Mouse (Mus musculus) MEL (cell line): ENCODE measurements around the gene Srgap3. TPM values are rescaled to one million over a fixed set of nuclear protein-coding genes. Genes with fewer than 3 reads are reported as not detected.
A peak's percentile ranks its signal among the peaks of the same experiment; 100 is the strongest.

Experiments used
- DNase-seq: peaks from one replicate; pipeline ENCODE4 v3.0.0; 2011; ENCODE audit warnings: low read depth, low spot score
- H3K27ac ChIP-seq: 2 replicates; pipeline ENCODE4 v1.5.1; 2012; ENCODE audit warnings: low read depth, mild to moderate bottlenecking, control low read depth, low read length, moderate library complexity; ENCODE audit not compliant: control insufficient read depth
- H3K27me3 ChIP-seq, 2 experiments: fragments of 150-350 bp in 1 of 2; sonication (generic) in 1 of 2; 2 replicates each; pipeline ENCODE4 v1.6.1; 2012; ENCODE audit warnings: low read length in 2 of 2, mild to moderate bottlenecking in 2 of 2, improper control_type of control experiment in 1 of 2, moderate library complexity in 1 of 2; ENCODE audit not compliant: insufficient read depth in 2 of 2, control insufficient read depth in 1 of 2
- H3K36me3 ChIP-seq, 2 experiments: 2 replicates each; pipeline ENCODE4 v1.6.1; 2012 to 2014; ENCODE audit warnings: low read length in 2 of 2, improper control_type of control experiment in 1 of 2, inconsistent platforms in 1 of 2, mild to moderate bottlenecking in 1 of 2; ENCODE audit not compliant: insufficient read depth in 2 of 2, control insufficient read depth in 1 of 2
- H3K4me1 ChIP-seq, 2 experiments: fragments of 150-350 bp in 1 of 2; sonication (generic) in 1 of 2; 2 replicates each; pipeline ENCODE4 v1.6.1; 2012; ENCODE audit warnings: low read length in 2 of 2, improper control_type of control experiment in 1 of 2, mild to moderate bottlenecking in 1 of 2; ENCODE audit not compliant: insufficient read depth in 2 of 2, control insufficient read depth in 1 of 2
- H3K4me3 ChIP-seq, 2 experiments: fragments of 150-350 bp in 1 of 2; sonication (generic) in 1 of 2; 2 replicates each; pipeline ENCODE4 v1.5.1; 2012; ENCODE audit warnings: low read depth in 2 of 2, low read length in 2 of 2, mild to moderate bottlenecking in 2 of 2, moderate library complexity in 2 of 2, control low read depth in 1 of 2, improper control_type of control experiment in 1 of 2; ENCODE audit not compliant: control insufficient read depth in 1 of 2, insufficient read depth in 1 of 2
- H3K79me2 ChIP-seq: 2 replicates; pipeline ENCODE4 v1.6.1; 2012; ENCODE audit warnings: mild to moderate bottlenecking, low read length, moderate library complexity; ENCODE audit not compliant: control insufficient read depth, poor library complexity, insufficient read depth
- H3K9ac ChIP-seq: 2 replicates; pipeline ENCODE4 v1.6.1; 2012; ENCODE audit warnings: low read depth, mild to moderate bottlenecking, control low read depth, low read length, moderate library complexity; ENCODE audit not compliant: control insufficient read depth, poor library complexity, severe bottlenecking
- H3K9me3 ChIP-seq: fragments of 150-350 bp; sonication (generic); replicated peaks from 2 replicates; pipeline ENCODE4 v1.6.1; 2012; ENCODE audit warnings: mild to moderate bottlenecking, low read length, improper control_type of control experiment, moderate library complexity; ENCODE audit not compliant: insufficient read depth
- CTCF ChIP-seq, 3 experiments: IDR thresholded peaks in 2 of 3; conservative IDR thresholded peaks in 1 of 3; 2 replicates each; pipeline ENCODE4 v1.5.1; 2011 to 2012; ENCODE audit warnings: low read length in 3 of 3, low read depth in 2 of 3, mild to moderate bottlenecking in 2 of 3, improper control_type of control experiment in 1 of 3, inconsistent platforms in 1 of 3, mixed read lengths in 1 of 3, moderate library complexity in 1 of 3; ENCODE audit not compliant: control insufficient read depth in 1 of 3, insufficient read depth in 1 of 3, poor library complexity in 1 of 3, severe bottlenecking in 1 of 3
- EP300 ChIP-seq, 2 experiments: IDR thresholded peaks; 2 replicates each; pipeline ENCODE4 v1.6.1; 2011; ENCODE audit warnings: improper control_type of control experiment in 2 of 2, low read length in 2 of 2, low read depth in 1 of 2, mild to moderate bottlenecking in 1 of 2
- GABPA ChIP-seq: IDR thresholded peaks from 2 replicates; pipeline ENCODE4 v1.6.1; 2012; ENCODE audit warnings: low read depth, mild to moderate bottlenecking, inconsistent platforms, low read length, improper control_type of control experiment, moderate library complexity
- GATA1 ChIP-seq: IDR thresholded peaks from 2 replicates; pipeline ENCODE4 v1.6.1; 2011; ENCODE audit warnings: low read depth, low read length, improper control_type of control experiment
- HCFC1 ChIP-seq: IDR thresholded peaks from 2 replicates; pipeline ENCODE4 v1.6.1; 2012; ENCODE audit warnings: low read depth, mild to moderate bottlenecking, inconsistent platforms, low read length, improper control_type of control experiment, moderate library complexity
- MXI1 ChIP-seq: IDR thresholded peaks from 2 replicates; pipeline ENCODE4 v1.6.1; 2011; ENCODE audit warnings: mild to moderate bottlenecking, low read depth, low read length, improper control_type of control experiment
- POLR2A ChIP-seq, 2 experiments: IDR thresholded peaks; 2 replicates each; pipeline ENCODE4 v1.6.1; 2011 to 2012; ENCODE audit warnings: low read length in 2 of 2, mild to moderate bottlenecking in 2 of 2, control low read depth in 1 of 2, improper control_type of control experiment in 1 of 2, low read depth in 1 of 2, moderate library complexity in 1 of 2; ENCODE audit not compliant: control insufficient read depth in 1 of 2, insufficient read depth in 1 of 2, poor library complexity in 1 of 2
- RAD21 ChIP-seq: IDR thresholded peaks from 2 replicates; pipeline ENCODE4 v1.6.1; 2011; ENCODE audit warnings: mild to moderate bottlenecking, low read depth, low read length, improper control_type of control experiment
- RCOR1 ChIP-seq: IDR thresholded peaks from 2 replicates; pipeline ENCODE4 v1.6.1; 2012; ENCODE audit warnings: low read depth, mild to moderate bottlenecking, inconsistent platforms, low read length, improper control_type of control experiment
- SIN3A ChIP-seq: IDR thresholded peaks from 2 replicates; pipeline ENCODE4 v1.6.1; 2012; ENCODE audit warnings: low read length, improper control_type of control experiment, inconsistent platforms
- SMC3 ChIP-seq: IDR thresholded peaks from 2 replicates; pipeline ENCODE4 v1.6.1; 2011; ENCODE audit warnings: low read depth, low read length, improper control_type of control experiment
- polyA plus RNA-seq, 2 experiments: library from polyadenylated mRNA; stranded (reverse) in 1 of 2; unstranded in 1 of 2; fragments of >175 nt in 1 of 2; fragments of >200 nt in 1 of 2; gene quantifications; 2 replicates each; pipeline versions ENCODE4 v1.2.1 to v1.2.4; 2012; ENCODE audit warnings: low replicate concordance in 2 of 2, low read depth in 1 of 2; ENCODE audit not compliant: insufficient read length in 2 of 2, insufficient read depth in 1 of 2, missing spikeins in 1 of 2
- total RNA-seq: library from RNA; depleted of rRNA; stranded (reverse); fragments of 300-350 nt; gene quantifications from 2 replicates; pipeline ENCODE4 v1.2.3, GENCODE M21; 2012; rRNA removed

Srgap3 gene
- 0.31 and 0.42 TPM in 2 replicates for total RNA-seq
- polyA plus RNA-seq = under 1 TPM in 1 of 2 experiments, not detected in 1; 0.75 TPM

DNA sequence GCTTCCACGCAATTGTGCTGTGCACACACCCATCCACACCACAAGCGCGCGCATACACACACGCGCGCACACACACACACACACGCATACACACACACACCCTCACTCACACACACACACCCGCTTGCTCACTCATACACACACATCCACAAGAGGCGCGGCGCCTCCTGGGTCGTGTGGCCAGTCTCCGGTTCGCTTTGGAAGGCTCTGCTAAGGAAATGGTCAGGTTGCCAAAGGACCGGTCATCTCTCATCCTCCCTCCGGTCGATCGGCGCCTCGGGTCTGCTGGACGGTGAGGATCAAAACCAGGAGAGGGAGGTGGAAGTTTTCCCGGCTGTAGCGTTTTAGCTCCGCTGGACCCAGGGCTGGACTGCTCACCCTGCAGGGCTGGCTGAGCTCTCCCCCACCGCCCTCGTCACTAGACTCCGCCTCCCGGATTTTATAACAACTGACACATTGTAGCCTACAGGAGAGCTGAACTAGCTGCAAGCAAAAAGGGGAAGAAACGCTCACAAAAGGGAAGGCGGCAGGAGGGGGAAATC is at the start of gene Srgap3:
Gene Srgap3 (minus strand): TSS at position 372 of the 542 bp plus-strand sequence.
- H3K4me3 ChIP-seq = peak within 1 kb of the TSS; percentile 74 to 87
- TF ChIP-seq MXI1 (peak; percentile 60; the same call in 1 of the 2 replicates), RCOR1 (0 out of 2 replicates have a peak, but pooled peaks have one; percentile 23), HCFC1 (no peak), SIN3A (peak; percentile 49; the same call in 1 of the 2 replicates), POLR2A (IDR thresholded peaks at IDR 0.05; ENCODE audit: control insufficient read depth in 1 of 2, insufficient read depth in 1 of 2, low read depth in 1 of 2, low read length in 2 of 2, poor library complexity in 1 of 2) (peak; percentile 32 to 46; a peak in 2 of 4 replicates)
- peaks cover 0 to 2% of the 10 kb centered on the region in 2 experiments; a peak in 2 of 4 replicates for H3K36me3 ChIP-seq
- no peaks in the 10 kb centered on the region for H3K79me2 ChIP-seq
- H3K4me1 ChIP-seq = peaks cover 0 to 4% of the 10 kb centered on the region in 2 experiments; a peak in 1 of 4 replicates
- no peaks in the 10 kb centered on the region for H3K9me3 ChIP-seq
- H3K27ac ChIP-seq = peak within 1 kb of the TSS; percentile 8; the same call in 1 of the 2 replicates
- H3K27me3 ChIP-seq = no peaks in the 10 kb centered on the region
- peak; percentile 91 for DNase-seq
- peak within 1 kb of the TSS; percentile 63 for H3K9ac ChIP-seq

DNA sequence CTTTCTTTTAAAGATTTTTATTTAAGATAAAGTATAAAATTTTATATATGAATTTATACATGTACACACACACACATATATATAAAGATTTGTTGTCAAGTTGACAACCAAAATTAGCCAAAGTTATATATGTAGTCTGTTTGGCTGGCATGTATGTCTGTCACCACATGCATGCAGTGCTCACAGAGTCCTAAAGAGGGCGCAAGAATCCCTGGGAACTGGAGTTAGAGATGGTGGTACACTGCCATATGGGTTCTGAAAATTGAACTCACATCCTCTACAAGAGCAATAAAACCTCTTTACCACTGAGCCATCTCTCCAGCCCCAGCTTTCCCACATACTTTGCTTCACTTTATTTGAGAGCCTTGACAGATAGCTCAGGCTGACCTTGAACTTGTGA is 48.6 kb upstream of the Srgap3 start:
- Histone ChIP-seq H3K27me3 (peaks cover 0 to 1% of the 10 kb centered on the region in 2 experiments; a peak in 2 of 4 replicates), H3K4me1 (peaks cover 0 to 3% of the 10 kb centered on the region in 2 experiments; a peak in 1 of 4 replicates), H3K9me3 (no peaks in the 10 kb centered on the region), H3K36me3 (no peaks in the 10 kb centered on the region), H3K9ac (no peak overlapping the region), H3K27ac (no peak overlapping the region), H3K79me2 (no peaks in the 10 kb centered on the region), H3K4me3 (no peak overlapping the region)
- TF ChIP-seq CTCF (IDR thresholded peaks at IDR 0.05 in 2 of 3, conservative IDR thresholded peaks at IDR 0.05 in 1 of 3; ENCODE audit: control insufficient read depth in 1 of 3, insufficient read depth in 1 of 3, low read depth in 2 of 3, low read length in 3 of 3, poor library complexity in 1 of 3, severe bottlenecking in 1 of 3) (peak; percentile 17 to 42 (median 33); a peak in 5 of 6 replicates), RAD21 (peak; percentile 13), SMC3 (no peak)
- DNase-seq = peak; percentile 14

DNA sequence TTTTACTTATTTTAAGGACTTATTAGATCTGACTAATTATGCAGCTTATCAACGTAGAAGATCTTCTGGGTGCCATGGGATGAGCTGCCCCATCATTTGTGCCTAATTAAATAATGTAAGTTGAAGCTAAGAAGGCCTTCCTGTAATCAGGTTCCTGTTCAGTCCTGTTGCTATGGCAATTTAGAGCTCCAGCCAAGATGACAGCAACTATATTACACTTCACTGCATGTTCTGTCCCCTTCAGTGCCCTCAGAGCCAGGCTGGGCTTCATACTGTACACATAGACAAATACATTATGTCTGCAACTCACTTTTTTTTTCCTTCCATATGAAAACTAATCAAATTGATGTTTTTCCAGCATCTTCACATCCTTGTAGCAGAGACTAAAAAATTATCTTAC is 43.1 kb upstream of the Srgap3 start:
- Histone ChIP-seq H3K9me3 (no peaks in the 10 kb centered on the region), H3K9ac (no peak overlapping the region), H3K27me3 (peaks cover 0 to 1% of the 10 kb centered on the region in 2 experiments; a peak in 1 of 4 replicates), H3K36me3 (no peaks in the 10 kb centered on the region), H3K4me3 (no peak overlapping the region), H3K27ac (no peak overlapping the region), H3K79me2 (no peaks in the 10 kb centered on the region), H3K4me1 (no peaks in the 10 kb centered on the region)
- no peak for TF ChIP-seq GATA1
- no peak for TF ChIP-seq GABPA
- no peak for TF ChIP-seq EP300 (IDR thresholded peaks at IDR 0.05; ENCODE audit: low read depth in 1 of 2, low read length in 2 of 2)
- no peak for DNase-seq
